Mouse (Mus musculus) forebrain, embryonic 15.5 days (tissue): ENCODE data around the gene N4bp3. TPM values are rescaled to one million over a fixed set of nuclear protein-coding genes. Genes with fewer than 3 reads are reported as not detected.
"Not testable (repeated sequence)": the region's sequence is repeated elsewhere in the genome, so short reads cannot be mapped to it uniquely, and the experiment has no call there.

ENCODE experiments used
- ATAC-seq: fragments of 200-750 bp; cut with Nextera tagmentation; replicated peaks from 2 replicates; pipeline ENCODE4 v1.8.0; 2017; ENCODE audit warnings: mild to moderate bottlenecking, moderate TSS enrichment, moderate library complexity
- H3K27ac ChIP-seq: fragments of 300-500 bp; sonication (generic); replicated peaks from 2 replicates; pipeline ENCODE4 v1.5.1; 2015; ENCODE audit warnings: mild to moderate bottlenecking, inconsistent platforms
- H3K27me3 ChIP-seq: fragments of 300-500 bp; sonication (generic); 2 replicates; pipeline ENCODE4 v1.6.1; 2015; ENCODE audit warnings: inconsistent platforms
- H3K36me3 ChIP-seq: fragments of 300-500 bp; sonication (generic); 2 replicates; pipeline ENCODE4 v1.6.1; 2015; ENCODE audit warnings: mild to moderate bottlenecking, inconsistent platforms
- H3K4me1 ChIP-seq: fragments of 300-500 bp; sonication (generic); 2 replicates; pipeline ENCODE4 v1.6.1; 2015; ENCODE audit warnings: inconsistent platforms
- H3K4me2 ChIP-seq: fragments of 300-500 bp; sonication (generic); replicated peaks from 2 replicates; pipeline ENCODE4 v1.6.1; 2015; ENCODE audit warnings: mild to moderate bottlenecking, inconsistent platforms
- H3K4me3 ChIP-seq: fragments of 300-500 bp; sonication (generic); 2 replicates; pipeline ENCODE4 v1.5.1; 2015; ENCODE audit warnings: mild to moderate bottlenecking, inconsistent platforms
- H3K9ac ChIP-seq: fragments of 300-500 bp; sonication (generic); replicated peaks from 2 replicates; pipeline ENCODE4 v1.6.1; 2015; ENCODE audit warnings: mild to moderate bottlenecking, inconsistent platforms
- H3K9me3 ChIP-seq: fragments of 300-500 bp; sonication (generic); 2 replicates; pipeline ENCODE4 v1.6.1; 2016; ENCODE audit warnings: inconsistent platforms
- whole genome bisulfite sequencing: fragments of 180-500 bp; shearing (Covaris S2); methylation state at CpG from one replicate; pipeline ENCODE4 v1.1.7; 2015; ENCODE audit warnings: mixed read lengths; 5-methylcytosine and 5-hydroxymethylcytosine counted together
- polyA plus RNA-seq: library from polyadenylated mRNA; unstranded; fragments of >200 nt; fragmentation: Nextera tagmentation; extraction: Ambion mirVana; gene quantifications from 2 replicates; pipeline ENCODE4 v1.2.1, GENCODE M21; 2015

Gene N4bp3
- polyA plus RNA-seq, 1 experiment from 2014 or later, result 10.8 TPM

DNA sequence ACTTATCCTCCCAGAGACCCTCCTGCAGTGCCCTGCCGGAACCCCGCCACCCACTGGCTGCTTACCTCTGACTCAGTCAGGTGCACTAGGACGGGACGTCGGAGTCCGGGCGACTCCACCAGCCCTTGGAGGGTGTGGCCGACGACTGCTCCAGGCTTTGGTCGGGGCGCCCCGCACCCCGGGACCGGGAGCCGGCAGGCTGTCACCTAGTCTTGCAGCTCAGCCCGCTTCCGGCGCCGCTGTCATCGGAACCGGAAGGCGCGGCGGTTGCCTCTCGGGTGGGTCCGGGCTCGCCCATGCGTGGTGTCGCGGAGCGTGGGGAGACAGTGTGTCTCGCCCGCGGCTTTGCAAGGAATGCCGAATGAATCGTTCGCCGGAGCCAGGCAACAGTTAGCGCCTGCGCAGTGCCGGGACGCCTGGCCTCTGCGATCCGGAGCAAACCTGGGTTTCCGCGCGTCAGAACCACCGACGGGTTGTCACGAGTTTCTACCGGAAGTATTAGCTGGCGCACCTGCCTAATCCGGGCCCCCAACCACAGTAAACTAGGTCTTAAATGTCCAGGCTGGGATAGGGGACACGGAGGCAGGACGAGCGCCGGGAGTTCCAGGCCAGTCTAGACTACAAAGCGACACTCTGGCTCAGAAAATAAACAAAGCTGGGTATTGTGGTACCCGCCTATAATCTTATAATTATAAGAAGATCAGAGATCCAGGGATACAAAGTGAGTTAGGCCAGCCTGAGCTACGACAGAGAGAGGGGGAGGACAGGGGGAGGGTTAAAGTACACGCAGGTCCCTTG, 14.9 kb downstream of the N4bp3 start, which contains the start of gene Rmnd5b:
Gene Rmnd5b (minus strand): TSS at position 372 of the 798 bp plus-strand sequence.
- Histone ChIP-seq H3K9ac (peak within 1 kb of the TSS; percentile 80), H3K4me2 (peak within 1 kb of the TSS; percentile 79), H3K27me3 (no peaks in the 10 kb centered on the region), H3K4me3 (peak within 1 kb of the TSS; percentile 87), H3K9me3 (no peaks in the 10 kb centered on the region), H3K36me3 (no peaks in the 10 kb centered on the region), H3K4me1 (peaks cover 22% of the 10 kb centered on the region), H3K27ac (peak within 1 kb of the TSS; percentile 87)
- under 1% methylated on average over 61 of the region's 61 CpGs for WGBS
- ATAC-seq, result peak; percentile 92

GRCm38 (mm10) chr11:51635127-51635524, 15.5 kb downstream of the N4bp3 start:
- 0 out of 2 replicates have a peak, but pooled peaks have one; percentile 1 for ATAC-seq
- Histone ChIP-seq H3K4me3 (peak overlapping the region; percentile 87), H3K27ac (peak overlapping the region; percentile 87), H3K9ac (peak overlapping the region; percentile 80), H3K4me2 (peak overlapping the region; percentile 79), H3K36me3 (no peaks in the 10 kb centered on the region), H3K9me3 (no peaks in the 10 kb centered on the region), H3K4me1 (peaks cover 22% of the 10 kb centered on the region), H3K27me3 (no peaks in the 10 kb centered on the region)
- WGBS, result 21% methylated on average over 6 of the region's 6 CpGs

GRCm38 (mm10) chr11:51633721-51634120, 16.9 kb downstream of the N4bp3 start:
- H3K4me1 ChIP-seq, result peaks cover 22% of the 10 kb centered on the region
- no peaks in the 10 kb centered on the region for H3K9me3 ChIP-seq
- no peak overlapping the region for H3K27ac ChIP-seq
- H3K27me3 ChIP-seq, result no peaks in the 10 kb centered on the region
- no peak for ATAC-seq
- peaks cover 8% of the 10 kb centered on the region for H3K36me3 ChIP-seq
- H3K4me3 ChIP-seq, result no peak overlapping the region
- WGBS, result 89% methylated on average over 3 of the region's 3 CpGs
- no peak overlapping the region for H3K4me2 ChIP-seq
- H3K9ac ChIP-seq, result no peak overlapping the region

- H3K27ac ChIP-seq, H3K9me3 ChIP-seq, H3K9ac ChIP-seq, H3K4me3 ChIP-seq, ATAC-seq, H3K4me2 ChIP-seq, H3K27me3 ChIP-seq: not testable (repeated sequence)
- WGBS, result 95% methylated on average over 7 of the region's 7 CpGs
- H3K4me1 ChIP-seq, result peaks cover 22% of the 10 kb centered on the region
- peaks cover 11% of the 10 kb centered on the region for H3K36me3 ChIP-seq
Measured at GRCm38 (mm10) chr11:51633200-51633599, 17.4 kb downstream of the N4bp3 start.

- H3K4me1 ChIP-seq, result peaks cover 22% of the 10 kb centered on the region
- 92% methylated on average over 6 of the region's 6 CpGs for WGBS
- H3K36me3 ChIP-seq, result peaks cover 21% of the 10 kb centered on the region
- H3K4me3 ChIP-seq, result no peak overlapping the region
- no peaks in the 10 kb centered on the region for H3K27me3 ChIP-seq
- H3K9me3 ChIP-seq, result no peaks in the 10 kb centered on the region
- no peak for ATAC-seq
- no peak overlapping the region for H3K4me2 ChIP-seq
- no peak overlapping the region for H3K27ac ChIP-seq
- H3K9ac ChIP-seq, result no peak overlapping the region
Measured at GRCm38 (mm10) chr11:51632130-51632753, 18.4 kb downstream of the N4bp3 start.

- H3K4me1 ChIP-seq, result peaks cover 6% of the 10 kb centered on the region
- peaks cover 42% of the 10 kb centered on the region for H3K36me3 ChIP-seq
- H3K27me3 ChIP-seq, result no peaks in the 10 kb centered on the region
- no peak for ATAC-seq
- no peak overlapping the region for H3K27ac ChIP-seq
- 87% methylated on average over 15 of the region's 15 CpGs for WGBS
- H3K9ac ChIP-seq, result no peak overlapping the region
- H3K9me3 ChIP-seq, result no peaks in the 10 kb centered on the region
- no peak overlapping the region for H3K4me2 ChIP-seq
- H3K4me3 ChIP-seq, result no peak overlapping the region
Measured at GRCm38 (mm10) chr11:51629651-51630314, 20.9 kb downstream of the N4bp3 start.

DNA sequence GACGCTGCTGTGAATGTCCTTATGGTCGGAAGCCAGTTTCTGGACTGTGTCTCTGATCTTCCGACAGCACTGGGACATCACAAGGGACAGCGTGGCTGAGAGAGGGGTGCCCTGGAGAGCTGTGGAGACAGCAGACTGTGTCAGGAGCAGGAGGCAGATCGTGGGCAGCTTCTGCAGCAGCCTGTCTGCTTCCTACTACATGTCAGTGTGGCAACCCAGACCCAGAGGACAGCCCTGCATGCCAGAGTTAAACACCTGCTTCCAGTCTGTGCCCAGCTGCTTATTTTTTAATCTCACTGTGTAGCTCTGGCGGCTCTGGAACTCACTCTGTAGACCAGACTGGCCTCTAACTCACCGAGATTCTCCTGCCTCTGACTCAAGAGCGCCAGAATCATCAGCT, 22.7 kb downstream of the N4bp3 start:
- H3K36me3 ChIP-seq, result peaks cover 60% of the 10 kb centered on the region
- 94% methylated on average over 8 of the region's 8 CpGs for WGBS

DNA sequence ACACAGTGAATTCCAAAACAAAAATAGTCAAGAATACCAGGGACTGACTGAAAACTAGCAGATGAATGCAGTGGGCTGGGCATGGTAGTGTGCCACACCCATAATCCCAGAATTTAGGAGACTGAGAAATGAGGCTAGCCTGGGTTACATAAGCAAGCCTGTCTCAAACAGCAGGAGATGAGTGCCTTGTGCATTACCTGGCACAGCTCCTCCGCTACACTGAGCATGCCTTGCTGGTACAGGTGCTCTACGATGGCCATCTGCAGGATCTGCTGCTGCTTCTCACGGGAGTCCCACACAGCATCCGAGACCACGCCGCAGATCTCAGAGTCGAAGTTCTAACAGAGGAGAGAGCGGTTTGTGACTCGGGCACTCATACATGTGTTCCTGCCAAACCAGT, 23.2 kb downstream of the N4bp3 start:
- Histone ChIP-seq H3K4me3 (no peak overlapping the region), H3K27ac (no peak overlapping the region), H3K9ac (no peak overlapping the region), H3K9me3 (no peaks in the 10 kb centered on the region), H3K36me3 (peaks cover 65% of the 10 kb centered on the region), H3K4me2 (no peak overlapping the region), H3K27me3 (no peaks in the 10 kb centered on the region), H3K4me1 (no peaks in the 10 kb centered on the region)
- 97% methylated on average over 9 of the region's 9 CpGs for WGBS
- no peak for ATAC-seq

More for the DNA sequence above, 22.7 kb downstream of the N4bp3 start:
- Histone ChIP-seq H3K27ac (no peak overlapping the region), H3K9ac (no peak overlapping the region), H3K4me2 (no peak overlapping the region), H3K27me3 (no peaks in the 10 kb centered on the region), H3K9me3 (no peaks in the 10 kb centered on the region), H3K4me3 (no peak overlapping the region), H3K4me1 (no peaks in the 10 kb centered on the region)
- no peak for ATAC-seq

DNA sequence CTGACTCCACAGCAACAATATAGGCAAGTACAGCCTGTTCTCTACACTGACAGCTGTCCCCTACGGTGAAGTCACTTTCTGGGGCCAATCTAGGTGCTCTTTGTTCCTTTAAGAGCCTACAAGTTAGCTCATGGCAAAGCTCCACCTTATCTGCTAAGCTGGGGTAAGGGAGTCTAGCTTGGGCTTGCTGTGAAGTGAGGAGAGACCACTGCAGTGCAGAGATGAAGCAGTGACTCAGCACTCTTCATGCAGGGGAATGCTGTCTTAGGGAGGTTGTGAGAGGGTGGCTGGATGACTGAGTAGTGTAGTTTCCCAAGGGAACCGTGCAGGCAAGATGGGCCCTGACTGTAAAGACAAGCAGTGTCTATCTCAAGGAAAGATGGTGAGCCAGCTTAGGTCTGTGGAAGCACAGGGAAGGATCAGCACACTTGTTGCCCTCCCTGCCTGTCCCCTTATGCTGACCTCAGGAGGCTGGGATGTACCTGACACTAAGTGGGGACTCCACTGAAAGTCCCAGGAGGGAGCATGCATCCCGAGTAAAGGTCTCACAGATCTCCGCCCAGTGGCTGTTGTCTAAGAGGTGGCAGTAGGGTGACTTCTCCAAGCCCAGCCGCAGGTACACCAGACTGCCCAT, 25.3 kb downstream of the N4bp3 start:
- WGBS, result 83% methylated on average over 5 of the region's 5 CpGs
- no peaks in the 10 kb centered on the region for H3K27me3 ChIP-seq
- no peak overlapping the region for H3K9ac ChIP-seq
- H3K4me1 ChIP-seq, result peaks cover 12% of the 10 kb centered on the region
- no peak for ATAC-seq
- H3K27ac ChIP-seq, result no peak overlapping the region
- peaks cover 73% of the 10 kb centered on the region for H3K36me3 ChIP-seq
- no peak overlapping the region for H3K4me2 ChIP-seq
- no peaks in the 10 kb centered on the region for H3K9me3 ChIP-seq
- H3K4me3 ChIP-seq, result no peak overlapping the region

- 92% methylated on average over 7 of the region's 7 CpGs for WGBS
Measured at GRCm38 (mm10) chr11:51622971-51623491, 27.6 kb downstream of the N4bp3 start.

GRCm38 (mm10) chr11:51621776-51622175, 28.9 kb downstream of the N4bp3 start:
- H3K4me2 ChIP-seq, result no peak overlapping the region
- peaks cover 20% of the 10 kb centered on the region for H3K4me1 ChIP-seq
- no peaks in the 10 kb centered on the region for H3K27me3 ChIP-seq
- H3K9me3 ChIP-seq, result no peaks in the 10 kb centered on the region
- H3K36me3 ChIP-seq, result peaks cover 48% of the 10 kb centered on the region
- 91% methylated on average over 2 of the region's 2 CpGs for WGBS
- H3K27ac ChIP-seq, result no peak overlapping the region
- H3K4me3 ChIP-seq, result no peak overlapping the region
- ATAC-seq, result no peak
- H3K9ac ChIP-seq, result no peak overlapping the region

More at GRCm38 (mm10) chr11:51622971-51623491, 27.6 kb downstream of the N4bp3 start:
- ATAC-seq, result no peak
- Histone ChIP-seq H3K9me3 (no peaks in the 10 kb centered on the region), H3K27ac (no peak overlapping the region), H3K9ac (no peak overlapping the region), H3K36me3 (peaks cover 60% of the 10 kb centered on the region), H3K27me3 (no peaks in the 10 kb centered on the region), H3K4me1 (peaks cover 20% of the 10 kb centered on the region), H3K4me2 (no peak overlapping the region), H3K4me3 (no peak overlapping the region)
